Comparison of ENCODE assay signal across 16 mouse cellular contexts in genomic region chr11:87687246-87688225, GRCm38 (mm10). TPM values are rescaled to one million over a fixed set of nuclear protein-coding genes. Genes with fewer than 3 reads are reported as not detected.
DNase-seq lines count a peak whose midpoint lies in the region; ATAC-seq and TF ChIP-seq lines count a peak whose summit lies in the region.
"Had no signal": no experiment of that assay in that cellular context is flagged by ENCODE, and none has a peak within 500 bp of the region (broad histone marks: within the 10 kb centered on the region; RNA-seq: fewer than 3 reads in every experiment).

No protein-coding gene starts in this region.

- no peak for DNase-seq in embryonic facial prominence, embryonic 10.5 days (ENCODE audit: low spot score)
- DNase-seq in liver, adult 2 months (ENCODE audit: extremely low read depth, low read depth, low spot score) = peak; percentile 72
- no peak for DNase-seq in liver, embryonic 11.5 days (ENCODE audit: low spot score)
- DNase-seq in 416B (ENCODE audit: low read depth) = peak; percentile 38
- no peak for DNase-seq in cerebellum, postnatal 25 days
- DNase-seq in adrenal gland, postnatal 4 days (ENCODE audit: low spot score in 2 of 2) = no peak
- DNase-seq: adrenal gland, adult 2 months; cerebellum, postnatal 10 days; heart, adult 2 months; heart, postnatal 10 days; kidney, postnatal 36 days; right cerebral cortex, postnatal 14 days had no signal

- H3K9me3 ChIP-seq in embryonic facial prominence, embryonic 12.5 days = no peaks in the 10 kb centered on the region
- H3K9me3 ChIP-seq in embryonic facial prominence, embryonic 10.5 days = no peaks in the 10 kb centered on the region
- no peaks in the 10 kb centered on the region for H3K9me3 ChIP-seq in liver, embryonic 11.5 days (ENCODE audit: control insufficient read depth, low read length)
- H3K9me3 ChIP-seq: limb, embryonic 13.5 days had no signal

- no peak for TF ChIP-seq POLR2A in liver, adult 2 months (IDR thresholded peaks at IDR 0.05; ENCODE audit: extremely low read depth, insufficient read depth, low read length)

- no peaks in the 10 kb centered on the region for H3K27me3 ChIP-seq in embryonic facial prominence, embryonic 12.5 days
- no peaks in the 10 kb centered on the region for H3K27me3 ChIP-seq in embryonic facial prominence, embryonic 10.5 days (replicated peaks; ENCODE audit: low read depth, poor library complexity, severe bottlenecking)
- no peaks in the 10 kb centered on the region for H3K27me3 ChIP-seq in liver, adult 2 months (ENCODE audit: control insufficient read depth, insufficient read depth, low read length)
- H3K27me3 ChIP-seq in liver, embryonic 11.5 days (replicated peaks; ENCODE audit: control insufficient read depth, insufficient read depth, low read length) = no peaks in the 10 kb centered on the region
- H3K27me3 ChIP-seq: limb, embryonic 13.5 days had no signal

- peaks cover 16% of the 10 kb centered on the region; the same call in 1 of the 2 replicates for H3K79me2 ChIP-seq in liver, adult 2 months (ENCODE audit: control insufficient read depth, insufficient read depth, low read length)

- peak overlapping the region; percentile 32; the same call in 1 of the 2 replicates for H3K27ac ChIP-seq in embryonic facial prominence, embryonic 12.5 days
- no peak overlapping the region for H3K27ac ChIP-seq in embryonic facial prominence, embryonic 10.5 days (replicated peaks)
- H3K27ac ChIP-seq in liver, adult 2 months (replicated peaks; ENCODE audit: insufficient read depth, low read depth, low read length) = peak overlapping the region; percentile 37
- H3K27ac ChIP-seq in liver, embryonic 11.5 days (ENCODE audit: low read depth, low read length) = no peak overlapping the region
- H3K27ac ChIP-seq: heart, adult 2 months; limb, embryonic 13.5 days had no signal

- H3K4me3 ChIP-seq in embryonic facial prominence, embryonic 12.5 days = no peak overlapping the region
- no peak overlapping the region for H3K4me3 ChIP-seq in embryonic facial prominence, embryonic 10.5 days
- H3K4me3 ChIP-seq in liver, adult 2 months (ENCODE audit: insufficient read depth, low read depth, low read length) = no peak overlapping the region
- no peak overlapping the region for H3K4me3 ChIP-seq in liver, embryonic 11.5 days (ENCODE audit: low read depth, low read length)
- H3K4me3 ChIP-seq: heart, adult 2 months; limb, embryonic 13.5 days had no signal

- no peak overlapping the region for H3K4me2 ChIP-seq in embryonic facial prominence, embryonic 12.5 days (replicated peaks)
- H3K4me2 ChIP-seq in liver, embryonic 11.5 days = no peak overlapping the region
- H3K4me2 ChIP-seq: limb, embryonic 13.5 days had no signal

- no peak for ATAC-seq in embryonic facial prominence, embryonic 12.5 days (ENCODE audit: insufficient number of reproducible peaks, insufficient read depth, low FRiP score, low TSS enrichment)
- ATAC-seq in liver, embryonic 11.5 days (replicated peaks; ENCODE audit: low FRiP score) = no peak
- ATAC-seq in megakaryocyte, adult 5-6 weeks (ENCODE audit: poor library complexity, severe bottlenecking) = peak; percentile 32; the same call in 1 of the 2 replicates
- ATAC-seq: hindbrain, embryonic 16.5 days had no signal

- H3K9ac ChIP-seq in embryonic facial prominence, embryonic 12.5 days = no peak overlapping the region
- no peak overlapping the region for H3K9ac ChIP-seq in liver, adult 2 months (ENCODE audit: low read depth, low read length)
- H3K9ac ChIP-seq in liver, embryonic 11.5 days (ENCODE audit: low read depth, low read length) = no peak overlapping the region
- H3K9ac ChIP-seq: limb, embryonic 13.5 days had no signal

- no peak for TF ChIP-seq CTCF in liver, adult 2 months (IDR thresholded peaks at IDR 0.05; ENCODE audit: low read depth, low read length)

- H3K36me3 ChIP-seq in embryonic facial prominence, embryonic 12.5 days = no peaks in the 10 kb centered on the region
- no peaks in the 10 kb centered on the region for H3K36me3 ChIP-seq in embryonic facial prominence, embryonic 10.5 days (replicated peaks)
- no peaks in the 10 kb centered on the region for H3K36me3 ChIP-seq in liver, adult 2 months (ENCODE audit: control insufficient read depth, insufficient read depth, low read length)
- no peaks in the 10 kb centered on the region for H3K36me3 ChIP-seq in liver, embryonic 11.5 days (ENCODE audit: control insufficient read depth, insufficient read depth, low read length)
- H3K36me3 ChIP-seq: limb, embryonic 13.5 days had no signal

- WGBS in embryonic facial prominence, embryonic 12.5 days = 67% methylated on average over 15 of the region's 15 CpGs
- 82% methylated on average over 15 of the region's 15 CpGs for WGBS in embryonic facial prominence, embryonic 10.5 days
- WGBS in liver, adult 2 months = 39% methylated on average over 15 of the region's 15 CpGs
- WGBS in liver, embryonic 11.5 days = 58% methylated on average over 15 of the region's 15 CpGs

- H3K4me1 ChIP-seq in embryonic facial prominence, embryonic 12.5 days = peaks cover 38% of the 10 kb centered on the region
- H3K4me1 ChIP-seq in embryonic facial prominence, embryonic 10.5 days = peaks cover 40% of the 10 kb centered on the region
- peaks cover 46% of the 10 kb centered on the region for H3K4me1 ChIP-seq in liver, adult 2 months (ENCODE audit: control insufficient read depth, insufficient read depth, low read length)
- peaks cover 45% of the 10 kb centered on the region for H3K4me1 ChIP-seq in liver, embryonic 11.5 days (replicated peaks; ENCODE audit: control insufficient read depth, insufficient read depth, low read length)

RNA-seq across cellular contexts. Expression of gene Rnf43, which starts 25.0 kb away (rescaled TPM):
- polyA plus RNA-seq in embryonic facial prominence, embryonic 12.5 days (2016; fragmentation: Nextera tagmentation; extraction: Ambion mirVana) = 4.5 and 5.5 TPM in 2 replicates
- 3.2 and 3.3 TPM in 2 replicates for polyA plus RNA-seq in embryonic facial prominence, embryonic 10.5 days (2016; fragmentation: Nextera tagmentation; extraction: Ambion mirVana)
- 13.2 and 14.1 TPM in 2 replicates for total RNA-seq in liver, adult 2 months (2014; rRNA removed)
- polyA plus RNA-seq in liver, adult 2 months (2012; rRNA removed) = 19.3 and 19.5 TPM in 2 replicates
- polyA plus RNA-seq in liver, embryonic 11.5 days (2014; fragmentation: Nextera tagmentation; extraction: Ambion mirVana) = 8.2 and 10.0 TPM in 2 replicates
- 3.3 and 4.0 TPM in 2 replicates for total RNA-seq in megakaryocyte, adult 5-6 weeks (2015)
- total RNA-seq in megakaryocyte, adult 5-6 weeks (2017) = 3.4 and 8.6 TPM in 2 replicates
- 1 to 10 TPM; 4.4 to 5.7 TPM for total RNA-seq in adrenal gland, postnatal 4 days (2021)

RNA-seq across cellular contexts. Expression of gene Supt4a, which starts 49.8 kb away (rescaled TPM):
- polyA plus RNA-seq in embryonic facial prominence, embryonic 12.5 days (2016; fragmentation: Nextera tagmentation; extraction: Ambion mirVana) = 158 TPM in 2 replicates
- polyA plus RNA-seq in embryonic facial prominence, embryonic 10.5 days (2016; fragmentation: Nextera tagmentation; extraction: Ambion mirVana) = 184 and 185 TPM in 2 replicates
- 59.9 and 63.8 TPM in 2 replicates for total RNA-seq in liver, adult 2 months (2014; rRNA removed)
- 41.9 and 46.5 TPM in 2 replicates for polyA plus RNA-seq in liver, adult 2 months (2012; rRNA removed)
- polyA plus RNA-seq in liver, embryonic 11.5 days (2014; fragmentation: Nextera tagmentation; extraction: Ambion mirVana) = 233 and 240 TPM in 2 replicates
- total RNA-seq in megakaryocyte, adult 5-6 weeks (2015) = 200 and 205 TPM in 2 replicates
- 58.9 and 59.0 TPM in 2 replicates for total RNA-seq in megakaryocyte, adult 5-6 weeks (2017)
- total RNA-seq in adrenal gland, postnatal 4 days (2021) = 10 to 100 TPM; 88.2 to 89.0 TPM

Comparison
In these comparisons a context has a peak if more than half of its experiments do, and no peak if none do; other contexts are left out.
1. H3K27ac ChIP-seq: peak in embryonic facial prominence, embryonic 12.5 days (single experiment) and liver, adult 2 months (single experiment); none in embryonic facial prominence, embryonic 10.5 days (single experiment) and liver, embryonic 11.5 days (single experiment).
2. DNase-seq: peak in liver, adult 2 months (single experiment) and 416B (single experiment); none in embryonic facial prominence, embryonic 10.5 days (single experiment), liver, embryonic 11.5 days (single experiment), cerebellum, postnatal 25 days (0 of 2) and adrenal gland, postnatal 4 days (0 of 2).